Mouse (Mus musculus) kidney, postnatal 0 days (tissue): ENCODE results near the gene Zbtb38. TPM values are rescaled to one million over a fixed set of nuclear protein-coding genes. Genes with fewer than 3 reads are reported as not detected.
A peak's percentile ranks its signal among the peaks of the same experiment; 100 is the strongest.

Experiments used
- ATAC-seq: fragments of 200-750 bp; cut with Nextera tagmentation; replicated peaks from 2 replicates; pipeline ENCODE4 v1.8.0; 2017; ENCODE audit warnings: low read depth, moderate number of reproducible peaks, moderate TSS enrichment, moderate library complexity; ENCODE audit not compliant: low FRiP score
- DNase-seq: peaks from one replicate; pipeline ENCODE4 v3.0.0-alpha.2; 2016; ENCODE audit warnings: low spot score
- H3K27ac ChIP-seq: fragments of 300-500 bp; sonication (generic); 2 replicates; pipeline ENCODE4 v1.5.1; 2014; ENCODE audit warnings: mild to moderate bottlenecking
- H3K27me3 ChIP-seq: fragments of 300-500 bp; sonication (generic); 2 replicates; pipeline ENCODE4 v1.6.1; 2014; ENCODE audit warnings: low read length, mixed read lengths; ENCODE audit not compliant: insufficient read depth
- H3K36me3 ChIP-seq: fragments of 300-500 bp; sonication (generic); 2 replicates; pipeline ENCODE4 v1.6.1; 2014; ENCODE audit warnings: low read length, mixed read lengths; ENCODE audit not compliant: insufficient read depth
- H3K4me1 ChIP-seq: fragments of 300-500 bp; sonication (generic); replicated peaks from 2 replicates; pipeline ENCODE4 v1.6.1; 2014; ENCODE audit warnings: antibody characterized with exemption, low read length, mixed read lengths; ENCODE audit not compliant: insufficient read depth
- H3K4me2 ChIP-seq: fragments of 300-500 bp; sonication (generic); 2 replicates; pipeline ENCODE4 v1.6.1; 2014; ENCODE audit warnings: mild to moderate bottlenecking, low read length, moderate library complexity, mixed read lengths
- H3K4me3 ChIP-seq: fragments of 300-500 bp; sonication (generic); replicated peaks from 2 replicates; pipeline ENCODE4 v1.5.1; 2014; ENCODE audit warnings: low read depth, low read length
- H3K9ac ChIP-seq: fragments of 300-500 bp; sonication (generic); 2 replicates; pipeline ENCODE4 v1.6.1; 2014; ENCODE audit warnings: low read depth, low read length
- H3K9me3 ChIP-seq: fragments of 300-500 bp; sonication (generic); replicated peaks from 2 replicates; pipeline ENCODE4 v1.6.1; 2016; ENCODE audit warnings: low read length, inconsistent platforms, mixed read lengths
- CTCF ChIP-seq: IDR thresholded peaks from 2 replicates; pipeline ENCODE4 v1.5.1; 2016; ENCODE audit warnings: antibody characterized with exemption, low read depth, mild to moderate bottlenecking, moderate library complexity
- WGBS: fragments of 180-500 bp; shearing (Covaris S2); extraction: QIAGEN DNeasy Blood & Tissue Kit; methylation state at CpG from one replicate; pipeline ENCODE4 v1.1.7; 2014; 5-methylcytosine and 5-hydroxymethylcytosine counted together
- polyA plus RNA-seq: library from polyadenylated mRNA; unstranded; fragments of >200 nt; fragmentation: Nextera tagmentation; extraction: Ambion mirVana; gene quantifications from 2 replicates; pipeline ENCODE4 v1.2.1, GENCODE M21; 2015

Gene Zbtb38
- polyA plus RNA-seq, 1 experiment from 2014 or later = 28.3 TPM

DNA sequence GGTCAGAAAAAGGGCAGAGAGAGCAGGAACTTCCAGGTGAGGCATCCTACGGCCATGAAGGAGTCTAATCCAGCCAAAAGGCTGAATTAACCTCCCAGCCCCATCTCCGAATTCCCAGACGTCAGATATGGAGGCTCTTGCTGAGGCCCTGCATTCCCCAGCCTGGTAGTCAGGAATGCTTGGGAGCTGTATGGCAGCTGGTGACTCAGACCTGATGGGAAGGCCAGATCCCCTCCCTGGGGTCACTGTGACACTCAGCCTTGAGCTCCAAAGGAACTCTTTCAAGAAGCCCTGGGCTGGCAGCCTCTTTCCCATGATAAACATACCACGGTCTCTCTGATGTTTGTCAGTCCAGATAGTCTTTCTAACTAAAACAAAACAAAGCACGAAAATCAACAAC lies 30.6 kb upstream of the Zbtb38 start:
- no peaks in the 10 kb centered on the region for H3K27me3 ChIP-seq
- H3K9me3 ChIP-seq = no peaks in the 10 kb centered on the region
- no peaks in the 10 kb centered on the region for H3K36me3 ChIP-seq
- ATAC-seq (no peak), DNase-seq (no peak)
- H3K9ac ChIP-seq = no peak overlapping the region
- H3K4me1 ChIP-seq = 0 out of 2 replicates have a peak, but pooled peaks cover 3% of the 10 kb centered on the region
- no peak overlapping the region for H3K27ac ChIP-seq
- WGBS = 63% methylated on average over 5 of the region's 5 CpGs
- H3K4me3 ChIP-seq = no peak overlapping the region
- H3K4me2 ChIP-seq = no peak overlapping the region
- no peak for TF ChIP-seq CTCF

DNA sequence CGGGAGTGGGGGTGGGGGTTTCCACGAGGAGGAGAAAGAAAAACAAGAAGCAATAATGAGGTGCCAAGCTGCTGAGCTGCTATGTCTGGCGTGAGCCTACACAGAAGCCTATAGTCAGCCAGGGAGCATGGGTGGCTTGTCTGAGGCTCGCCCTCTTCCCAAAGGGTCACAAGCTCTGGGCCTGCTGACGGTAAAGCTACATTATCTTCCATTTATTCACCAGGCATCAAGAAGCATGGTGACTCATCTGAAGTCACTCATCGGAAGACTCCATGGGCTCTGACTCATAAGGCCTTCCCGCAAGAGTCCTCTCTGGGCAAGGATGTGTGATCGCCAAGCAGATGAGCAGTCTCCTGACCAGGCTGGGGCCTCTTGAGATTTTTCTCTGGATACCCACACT lies 29.4 kb upstream of the Zbtb38 start:
- Histone ChIP-seq H3K4me3 (no peak overlapping the region), H3K36me3 (no peaks in the 10 kb centered on the region), H3K27me3 (no peaks in the 10 kb centered on the region), H3K4me2 (no peak overlapping the region), H3K9me3 (no peaks in the 10 kb centered on the region), H3K9ac (no peak overlapping the region), H3K27ac (no peak overlapping the region), H3K4me1 (0 out of 2 replicates have a peak, but pooled peaks cover 3% of the 10 kb centered on the region)
- 76% methylated on average over 8 of the region's 8 CpGs for WGBS
- TF ChIP-seq CTCF = no peak
- no peak for ATAC-seq
- DNase-seq = no peak

DNA sequence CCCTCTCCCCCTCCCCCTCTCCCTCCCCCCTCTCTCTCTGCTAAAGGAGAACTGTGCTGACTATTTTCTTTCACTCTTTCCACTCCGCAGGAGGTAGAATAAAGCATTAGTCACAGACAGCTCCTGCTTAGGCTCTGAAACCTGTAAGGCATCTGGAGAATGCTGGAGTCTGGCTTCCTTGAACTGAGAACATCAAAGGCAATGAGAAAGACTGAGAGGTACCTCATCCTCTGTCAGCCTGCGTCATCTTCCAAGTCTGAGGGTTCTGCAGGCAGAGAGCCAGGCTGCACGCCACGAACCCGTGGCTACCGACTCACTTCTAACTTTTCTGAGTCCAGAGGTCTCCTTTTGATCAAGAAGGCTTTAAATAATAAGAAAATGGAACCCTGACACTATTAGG lies 20.5 kb upstream of the Zbtb38 start:
- H3K4me1 ChIP-seq = no peaks in the 10 kb centered on the region
- H3K27ac ChIP-seq = no peak overlapping the region
- no peaks in the 10 kb centered on the region for H3K27me3 ChIP-seq
- DNase-seq = peak; percentile 18
- H3K9ac ChIP-seq = no peak overlapping the region
- H3K4me2 ChIP-seq = no peak overlapping the region
- H3K4me3 ChIP-seq = no peak overlapping the region
- no peak for TF ChIP-seq CTCF
- no peaks in the 10 kb centered on the region for H3K36me3 ChIP-seq
- ATAC-seq = no peak
- 8% methylated on average over 6 of the region's 6 CpGs for WGBS
- no peaks in the 10 kb centered on the region for H3K9me3 ChIP-seq

DNA sequence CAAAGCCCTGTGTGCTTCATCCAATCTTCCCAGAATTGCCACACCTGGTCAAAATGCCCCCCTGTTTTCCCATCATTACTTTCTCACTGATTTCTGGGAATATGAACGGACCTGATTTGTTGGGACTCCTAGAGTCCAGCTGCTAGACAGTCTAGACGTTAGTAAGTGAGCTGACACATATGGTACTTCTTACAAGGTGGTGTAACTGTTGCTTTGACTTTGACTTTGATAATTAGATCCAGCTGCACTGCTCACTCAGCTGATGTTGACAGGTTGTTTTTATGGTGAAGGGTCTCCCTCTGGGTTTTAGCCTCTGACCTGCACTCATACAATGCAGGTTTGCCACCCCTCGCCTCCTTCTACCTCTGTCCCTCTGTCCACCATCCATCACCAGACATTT lies 17.8 kb upstream of the Zbtb38 start:
- Histone ChIP-seq H3K4me2 (no peak overlapping the region), H3K36me3 (no peaks in the 10 kb centered on the region), H3K4me1 (no peaks in the 10 kb centered on the region; the same call in 1 of the 2 replicates), H3K4me3 (no peak overlapping the region), H3K27me3 (no peaks in the 10 kb centered on the region), H3K27ac (no peak overlapping the region), H3K9ac (no peak overlapping the region), H3K9me3 (no peaks in the 10 kb centered on the region)
- WGBS = 53% methylated on average over 3 of the region's 3 CpGs
- TF ChIP-seq CTCF = no peak
- DNase-seq (no peak), ATAC-seq (no peak)

DNA sequence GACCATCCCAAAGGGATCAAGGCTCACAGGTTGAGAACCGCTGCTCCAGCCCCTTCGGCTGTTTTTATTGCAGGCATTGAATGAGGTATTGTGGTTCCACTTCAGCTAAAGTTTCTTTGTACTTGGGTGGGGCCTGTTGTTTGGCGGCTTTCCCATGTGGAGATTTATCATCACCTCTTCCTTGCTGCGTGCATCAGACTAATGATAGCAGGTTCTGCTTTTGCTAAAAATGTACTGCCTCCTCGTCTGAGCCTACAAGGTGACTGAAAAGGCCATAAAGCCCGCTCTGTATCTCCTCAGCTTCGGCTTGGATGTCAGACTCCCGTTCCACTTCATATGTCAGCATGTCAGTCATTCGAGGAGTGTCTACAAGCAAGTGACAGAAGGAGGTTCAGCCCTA lies 17.0 kb upstream of the Zbtb38 start:
- H3K27ac ChIP-seq = no peak overlapping the region
- H3K9ac ChIP-seq = no peak overlapping the region
- no peaks in the 10 kb centered on the region; the same call in 1 of the 2 replicates for H3K4me1 ChIP-seq
- H3K36me3 ChIP-seq = no peaks in the 10 kb centered on the region
- no peaks in the 10 kb centered on the region for H3K27me3 ChIP-seq
- WGBS = 56% methylated on average over 9 of the region's 9 CpGs
- TF ChIP-seq CTCF = no peak
- H3K9me3 ChIP-seq = no peaks in the 10 kb centered on the region
- H3K4me3 ChIP-seq = no peak overlapping the region
- no peak overlapping the region for H3K4me2 ChIP-seq
- DNase-seq (no peak), ATAC-seq (no peak)

DNA sequence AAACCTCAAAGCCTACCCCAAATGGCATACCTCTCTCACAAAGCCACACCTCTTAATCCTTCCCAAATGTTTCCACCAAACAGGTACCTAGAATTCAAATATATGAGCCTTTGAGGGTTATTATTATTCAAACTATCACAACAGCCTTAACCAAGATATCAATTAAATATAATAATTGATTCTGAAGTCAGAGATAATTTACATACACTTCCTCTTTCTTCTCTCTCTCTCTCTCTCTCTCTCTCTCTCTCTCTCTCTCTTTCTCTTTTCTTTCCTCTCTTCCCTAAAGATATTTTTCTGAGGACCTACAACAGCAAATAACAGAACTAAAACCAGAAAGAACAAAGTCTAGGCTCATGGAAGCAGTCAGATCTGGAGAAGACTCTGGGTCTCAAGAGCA lies 15.2 kb upstream of the Zbtb38 start:
- Histone ChIP-seq H3K27me3 (no peaks in the 10 kb centered on the region), H3K4me3 (no peak overlapping the region), H3K4me2 (no peak overlapping the region), H3K4me1 (no peaks in the 10 kb centered on the region; the same call in 1 of the 2 replicates), H3K9me3 (no peaks in the 10 kb centered on the region), H3K27ac (no peak overlapping the region), H3K9ac (no peak overlapping the region), H3K36me3 (no peaks in the 10 kb centered on the region)
- no peak for TF ChIP-seq CTCF
- DNase-seq (no peak), ATAC-seq (no peak)

DNA sequence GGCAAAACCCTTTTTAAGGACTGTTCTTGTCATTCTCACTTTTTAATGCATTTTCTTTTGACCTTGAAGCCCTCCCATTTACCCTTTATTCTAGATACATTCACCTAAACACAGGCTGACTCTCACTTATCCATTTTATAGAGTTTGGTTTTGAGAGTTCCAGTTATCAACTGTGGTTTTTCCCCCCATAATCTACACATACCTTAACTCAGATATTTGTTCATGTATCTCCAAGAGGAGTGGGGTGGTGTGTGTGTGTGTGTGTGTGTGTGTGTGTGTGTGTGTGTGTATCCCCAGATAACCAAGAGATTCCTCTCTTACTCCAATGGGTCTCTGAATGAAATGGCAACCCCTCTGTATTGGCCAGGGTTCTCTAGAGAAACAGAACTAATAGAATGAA lies 13.4 kb upstream of the Zbtb38 start:
- no peak for DNase-seq
- Histone ChIP-seq H3K4me1 (no peaks in the 10 kb centered on the region; the same call in 1 of the 2 replicates), H3K4me2 (no peak overlapping the region), H3K9me3 (no peaks in the 10 kb centered on the region), H3K27me3 (no peaks in the 10 kb centered on the region), H3K36me3 (no peaks in the 10 kb centered on the region), H3K4me3 (no peak overlapping the region), H3K9ac (no peak overlapping the region), H3K27ac (no peak overlapping the region)
- ATAC-seq = no peak
- TF ChIP-seq CTCF = no peak
